Comparison of ENCODE assay signal across 32 mouse cellular contexts in the genomic region with DNA sequence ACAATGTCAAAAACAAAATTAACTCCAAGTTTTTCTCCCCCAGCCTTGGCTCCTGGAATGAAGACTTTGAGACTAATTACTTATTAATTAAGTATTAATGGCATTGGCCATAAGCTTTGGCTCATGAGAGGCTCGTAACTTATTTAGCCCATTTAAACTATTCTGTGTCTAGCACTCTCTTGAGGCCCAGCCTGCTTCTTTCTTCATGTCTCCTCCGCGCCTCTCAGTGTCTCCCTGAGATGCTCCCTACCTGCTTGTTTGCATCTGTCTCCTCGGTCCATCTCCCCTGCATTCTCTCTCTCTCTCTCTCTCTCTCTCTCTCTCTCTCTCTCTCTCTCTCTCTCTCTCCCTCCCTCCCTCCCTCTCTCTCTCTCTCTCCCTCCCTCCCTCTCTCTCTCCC.
"Had no signal": no experiment of that assay in that cellular context is flagged by ENCODE, and none has a peak within 500 bp of the region (broad histone marks: within the 10 kb centered on the region; RNA-seq: fewer than 3 reads in every experiment).

No protein-coding gene starts in this region.

- H3K9ac ChIP-seq: limb, embryonic 12.5 days; limb, embryonic 13.5 days; limb, embryonic 15.5 days; liver, embryonic 12.5 days; liver, embryonic 13.5 days; liver, embryonic 14.5 days; liver, embryonic 15.5 days; liver, postnatal 0 days; lung, embryonic 14.5 days; lung, embryonic 15.5 days; midbrain, embryonic 12.5 days; midbrain, embryonic 13.5 days; midbrain, embryonic 15.5 days had no signal

- H3K4me1 ChIP-seq: limb, embryonic 10.5 days; limb, embryonic 12.5 days; limb, embryonic 13.5 days; limb, embryonic 15.5 days; liver, embryonic 12.5 days; liver, embryonic 13.5 days; liver, embryonic 15.5 days; lung, embryonic 15.5 days; megakaryocyte, embryonic 14.5 days; midbrain, embryonic 10.5 days; midbrain, embryonic 12.5 days; midbrain, embryonic 13.5 days; midbrain, embryonic 15.5 days had no signal

- H3K4me2 ChIP-seq: limb, embryonic 12.5 days; limb, embryonic 13.5 days; limb, embryonic 15.5 days; liver, embryonic 11.5 days; liver, embryonic 12.5 days; liver, embryonic 13.5 days; liver, embryonic 15.5 days; lung, embryonic 14.5 days; lung, embryonic 15.5 days; midbrain, embryonic 11.5 days; midbrain, embryonic 12.5 days; midbrain, embryonic 13.5 days; midbrain, embryonic 15.5 days had no signal

- ATAC-seq: liver, embryonic 12.5 days; liver, postnatal 0 days; lung, postnatal 0 days; midbrain, embryonic 13.5 days; midbrain, embryonic 15.5 days; midbrain, embryonic 16.5 days had no signal

- H3K36me3 ChIP-seq: liver, embryonic 12.5 days; liver, embryonic 13.5 days; liver, embryonic 15.5 days; lung, embryonic 15.5 days had no signal

- H3K4me3 ChIP-seq: left cerebral cortex, adult 2 months; limb, embryonic 10.5 days; limb, embryonic 12.5 days; limb, embryonic 13.5 days; limb, embryonic 15.5 days; liver, embryonic 12.5 days; liver, embryonic 13.5 days; liver, embryonic 15.5 days; lung, embryonic 15.5 days; megakaryocyte, embryonic 14.5 days; midbrain, embryonic 10.5 days; midbrain, embryonic 12.5 days; midbrain, embryonic 13.5 days; midbrain, embryonic 15.5 days; myocyte had no signal

- H3K9me3 ChIP-seq: limb, embryonic 10.5 days; limb, embryonic 12.5 days; limb, embryonic 13.5 days; limb, embryonic 15.5 days; liver, embryonic 12.5 days; liver, embryonic 13.5 days; liver, embryonic 15.5 days; lung, embryonic 15.5 days; midbrain, embryonic 10.5 days; midbrain, embryonic 12.5 days; midbrain, embryonic 13.5 days; midbrain, embryonic 15.5 days had no signal

- H3K27me3 ChIP-seq: limb, embryonic 12.5 days; limb, embryonic 13.5 days; limb, embryonic 15.5 days; liver, embryonic 12.5 days; liver, embryonic 13.5 days; liver, embryonic 15.5 days; lung, embryonic 15.5 days; megakaryocyte, embryonic 14.5 days; midbrain, embryonic 12.5 days; midbrain, embryonic 13.5 days; midbrain, embryonic 15.5 days had no signal

- H3K27ac ChIP-seq: left cerebral cortex, adult 2 months; limb, embryonic 10.5 days; limb, embryonic 12.5 days; limb, embryonic 13.5 days; limb, embryonic 15.5 days; liver, embryonic 12.5 days; liver, embryonic 13.5 days; liver, embryonic 14.5 days; liver, embryonic 15.5 days; lung, embryonic 15.5 days; macrophage; midbrain, embryonic 10.5 days; midbrain, embryonic 12.5 days; midbrain, embryonic 13.5 days; midbrain, embryonic 15.5 days had no signal

- DNase-seq: left cerebral cortex, postnatal 4 days; liver; liver, embryonic 13.5 days; liver, postnatal 0 days; lung, adult 18-20 months; lung, adult 2 months; lung, embryonic 14.5 days; lung, postnatal 10 days; lung, postnatal 14 days; lung, postnatal 36 days; lung, postnatal 4 days; midbrain, embryonic 14.5 days had no signal
